Mouse (Mus musculus): ENCODE data around the gene Dennd2c.

DNA sequence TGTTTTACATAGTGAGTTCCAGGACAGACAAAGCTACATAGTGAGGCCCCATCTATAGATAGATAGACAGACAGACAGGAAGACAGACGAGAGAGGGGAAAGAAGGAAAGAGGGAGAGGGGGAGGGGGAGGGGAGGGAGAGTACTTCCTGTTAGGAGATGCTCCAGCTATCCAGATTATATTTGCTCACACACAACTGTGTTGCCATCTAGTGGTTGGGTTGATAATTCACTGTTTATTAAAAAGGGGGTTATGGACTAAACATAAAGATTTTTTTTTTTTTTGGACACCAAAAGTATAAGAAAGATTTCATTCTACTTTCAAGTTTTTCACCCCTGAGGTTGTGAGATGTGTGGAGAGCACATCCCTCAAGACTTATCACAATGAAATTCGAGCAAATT lies 1.7 kb upstream of the Dennd2c start:
- TF ChIP-seq POLR2A (IDR thresholded peaks at IDR 0.05; ENCODE audit: low read depth, low read length) (no peak), CTCF (IDR thresholded peaks at IDR 0.05; ENCODE audit: extremely low read depth, insufficient read depth, insufficient read length, insufficient replicate concordance) (no peak)

Data from spleen, adult 2 months (tissue).